Mouse (Mus musculus): Measurements from ENCODE around the gene St7.

GRCm38 (mm10) chr6:17922180-17922579, 229.4 kb downstream of the St7 start:
- TF ChIP-seq CTCF (IDR thresholded peaks at IDR 0.05; ENCODE audit: extremely low read depth, insufficient read depth, insufficient read length, insufficient replicate concordance) (no peak), POLR2A (IDR thresholded peaks at IDR 0.05; ENCODE audit: low read depth, low read length) (no peak)
